Comparison of ENCODE assay signal across 8 mouse cellular contexts in the genomic region with DNA sequence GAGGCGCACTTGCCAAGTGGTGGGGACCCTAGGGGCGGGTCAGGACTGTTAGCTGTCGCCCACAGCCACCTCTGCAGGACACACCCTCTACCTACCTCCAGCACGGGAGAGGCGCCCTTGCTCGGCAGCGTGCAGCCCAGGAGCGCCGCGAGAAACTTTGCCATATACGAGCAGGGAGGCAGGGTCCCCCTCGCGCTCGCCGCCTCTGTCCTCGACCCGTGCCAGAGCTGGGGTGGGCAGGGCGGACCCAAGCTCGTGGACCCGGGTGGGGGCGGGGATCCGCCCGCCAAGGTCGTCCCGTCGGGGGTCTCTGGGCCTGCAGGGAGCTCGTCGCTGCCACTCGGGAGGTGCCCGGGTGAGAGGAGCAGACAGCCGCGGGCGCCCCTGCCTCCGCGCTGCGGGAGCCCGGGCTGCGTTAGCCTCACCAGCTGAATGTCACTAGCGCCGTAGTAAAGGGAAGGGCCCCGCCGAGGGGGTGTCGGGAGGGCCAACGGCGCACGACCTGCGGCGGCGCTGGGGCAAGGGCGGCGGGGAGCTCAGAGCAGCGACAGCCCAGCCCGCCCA. TPM values are rescaled to one million over a fixed set of nuclear protein-coding genes. Genes with fewer than 3 reads are reported as not detected.
DNase-seq lines count a peak whose midpoint lies in the region; TF ChIP-seq lines count a peak whose summit lies in the region.

A gene (minus strand): TSS at position 417 of the 564 bp plus-strand sequence.

- TF ChIP-seq POLR2A in cerebellum, adult 2 months (IDR thresholded peaks at IDR 0.05; ENCODE audit: borderline replicate concordance, insufficient read depth, low read length): 0 out of 2 replicates have a peak, but pooled peaks have one; percentile 2
- no peak for TF ChIP-seq POLR2A in lung, adult 2 months (IDR thresholded peaks at IDR 0.05; ENCODE audit: borderline replicate concordance, extremely low read depth, low read depth, low read length)

- intact Hi-C loops in heart, postnatal 25 days (cut with DNase I): loop anchor here (10.0 kb wide), 1 partner anchor 524 kb away; no protein-coding TSS in a partner anchor

- peak within 1 kb of the TSS; percentile 41; the same call in 1 of the 2 replicates for H3K27ac ChIP-seq in cerebellum, adult 2 months (ENCODE audit: insufficient read depth, low read length)

- H3K27me3 ChIP-seq in cerebellum, adult 2 months (ENCODE audit: control insufficient read depth, insufficient read depth, low read length): no peaks in the 10 kb centered on the region

- DNase-seq in Muller cell, postnatal 12 days (ENCODE audit: inconsistent ontology term): peak; percentile 92
- peak; percentile 75 to 77 for DNase-seq in cerebellum, adult 2 months
- DNase-seq in forelimb bud, embryonic 11.5 days (ENCODE audit: low read depth, low spot score): peak; percentile 79
- peak; percentile 31 for DNase-seq in heart, postnatal 25 days (ENCODE audit: low spot score)
- DNase-seq in layer of hippocampus, adult 18-20 months (ENCODE audit: low spot score in 2 of 2): peak; percentile 32 to 60
- DNase-seq in lung, adult 2 months: peak; percentile 60
- DNase-seq in ovary, adult 18-20 months (ENCODE audit: low spot score): peak; percentile 61
- DNase-seq in thymus, postnatal 4 days: peak; percentile 83

- no peak for TF ChIP-seq CTCF in cerebellum, adult 2 months (IDR thresholded peaks at IDR 0.05; ENCODE audit: borderline replicate concordance, insufficient read depth, low read depth, low read length)
- TF ChIP-seq CTCF in lung, adult 2 months (IDR thresholded peaks at IDR 0.05; ENCODE audit: insufficient read depth, low read length): no peak

- no peaks in the 10 kb centered on the region for H3K4me1 ChIP-seq in cerebellum, adult 2 months (ENCODE audit: control insufficient read depth, insufficient read depth, low read length)
- peaks cover 5% of the 10 kb centered on the region; the same call in 1 of the 2 replicates for H3K4me1 ChIP-seq in lung, adult 2 months (ENCODE audit: control insufficient read depth, insufficient read depth, low read length)

- WGBS in cerebellum, adult 2 months: under 1% methylated on average over 52 of the region's 53 CpGs
- 1% methylated on average over 51 of the region's 53 CpGs for WGBS in lung, adult 2 months

- peak within 1 kb of the TSS; percentile 78 for H3K4me3 ChIP-seq in cerebellum, adult 2 months (replicated peaks; ENCODE audit: insufficient read depth, low read depth, low read length)
- H3K4me3 ChIP-seq in lung, adult 2 months (replicated peaks; ENCODE audit: extremely low read depth, low read depth, low read length): peak within 1 kb of the TSS; percentile 37

RNA-seq across cellular contexts. Expression of the gene that starts here (rescaled TPM):
- 16.7 and 19.6 TPM in 2 replicates for polyA plus RNA-seq in cerebellum, adult 2 months (2012; rRNA removed)
- 1 to 10 TPM; 7.4 to 7.7 TPM for total RNA-seq in heart, postnatal 25 days (2021)
- total RNA-seq in layer of hippocampus, adult 18-20 months (2021): 10 to 100 TPM in 1 of 2 experiments, 1 to 10 TPM in 1; 9.3 to 11.2 TPM
- 13.5 and 13.7 TPM in 2 replicates for polyA plus RNA-seq in lung, adult 2 months (2012; rRNA removed)

Comparison
In these comparisons a context has a peak if more than half of its experiments do, and no peak if none do; other contexts are left out.
1. Peak in every context shown above with its lines: DNase-seq, H3K4me3 ChIP-seq and H3K27ac ChIP-seq.
2. DNase-seq: peak in every context shown above with its lines; median percentile 92 in Muller cell, postnatal 12 days; 83 in thymus, postnatal 4 days; 79 in forelimb bud, embryonic 11.5 days; 76 in cerebellum, adult 2 months; 61 in ovary, adult 18-20 months; 60 in lung, adult 2 months; 46 in layer of hippocampus, adult 18-20 months; 31 in heart, postnatal 25 days.